Mouse (Mus musculus) left cerebral cortex, postnatal 14 days (tissue): ENCODE results near the gene Psmc2. TPM values are rescaled to one million over a fixed set of nuclear protein-coding genes. Genes with fewer than 3 reads are reported as not detected.

Source experiments
- DNase-seq, 2 experiments: peaks; one replicate each; pipeline ENCODE4 v3.0.0; 2021 to 2022; ENCODE audit warnings: low spot score in 2 of 2, mixed read lengths in 1 of 2
- intact Hi-C: fragments of 180-260 bp; cut with DNase I; formaldehyde crosslinking; loops from one replicate; pipeline ENCODE4 v1.15.1; 2025
- total RNA-seq, 2 experiments: library from RNA; stranded (reverse); gene quantifications; 2 replicates each; pipeline ENCODE4 v1.2.3; 2021

Gene Psmc2
- total RNA-seq, 2 experiments from 2014 or later = 115 to 121 TPM

DNA sequence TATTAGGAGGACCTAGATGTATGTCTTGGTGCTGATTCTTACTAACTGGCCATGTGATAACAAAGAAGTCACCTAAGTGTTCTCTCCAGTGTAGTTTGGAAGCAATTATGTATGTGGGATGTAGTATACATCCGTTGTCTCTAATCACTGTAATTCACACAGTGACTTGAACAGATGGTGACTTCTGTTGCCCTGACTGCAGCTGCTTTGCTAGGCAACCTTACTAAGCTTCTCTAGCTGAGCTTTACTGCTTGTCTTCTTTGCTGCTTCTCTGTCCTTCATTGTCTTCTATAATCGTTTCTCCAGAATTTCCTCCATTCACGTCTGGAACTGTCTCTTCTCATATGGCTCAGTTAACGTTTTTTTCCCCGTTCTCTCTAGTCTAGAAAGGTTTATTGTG is 4.0 kb downstream of the Psmc2 start:
- no peak for DNase-seq
- intact Hi-C loops = loop anchor here (10.0 kb wide), 1 partner anchor 726 kb away; no protein-coding TSS in a partner anchor

- intact Hi-C loops = no loop called here
- DNase-seq = no peak
These were observed 7.1 kb downstream of the Psmc2 start for GRCm38 (mm10) chr5:21792166-21792565.

- DNase-seq = no peak
- intact Hi-C loops = no loop called here
These were observed 17.8 kb downstream of the Psmc2 start for GRCm38 (mm10) chr5:21802907-21803306.

DNA sequence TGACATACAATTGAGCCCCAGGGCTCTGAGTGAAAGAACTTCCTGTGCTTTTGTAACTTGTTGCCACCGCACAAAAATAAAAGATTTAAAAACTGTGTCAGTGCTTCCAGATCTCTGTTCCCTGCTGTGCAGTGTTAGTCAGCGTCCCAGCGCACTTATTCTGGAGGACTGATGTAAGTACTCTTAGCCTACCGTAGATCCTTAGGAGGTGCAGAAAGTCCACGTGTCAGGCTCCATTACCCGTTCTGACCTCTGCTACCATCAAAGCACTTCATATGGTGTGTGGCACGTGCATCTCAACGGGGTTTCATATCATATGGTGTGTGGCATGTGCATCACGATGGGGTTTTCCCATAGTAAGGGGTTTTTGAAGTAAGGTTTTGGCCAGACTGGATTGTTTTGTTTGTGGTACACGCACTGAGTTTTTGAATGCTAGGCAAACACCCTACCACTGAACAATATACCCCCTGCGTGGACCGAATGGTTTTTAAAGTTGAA is 18.7 kb downstream of the Psmc2 start:
- intact Hi-C loops = no loop called here
- no peak for DNase-seq

DNA sequence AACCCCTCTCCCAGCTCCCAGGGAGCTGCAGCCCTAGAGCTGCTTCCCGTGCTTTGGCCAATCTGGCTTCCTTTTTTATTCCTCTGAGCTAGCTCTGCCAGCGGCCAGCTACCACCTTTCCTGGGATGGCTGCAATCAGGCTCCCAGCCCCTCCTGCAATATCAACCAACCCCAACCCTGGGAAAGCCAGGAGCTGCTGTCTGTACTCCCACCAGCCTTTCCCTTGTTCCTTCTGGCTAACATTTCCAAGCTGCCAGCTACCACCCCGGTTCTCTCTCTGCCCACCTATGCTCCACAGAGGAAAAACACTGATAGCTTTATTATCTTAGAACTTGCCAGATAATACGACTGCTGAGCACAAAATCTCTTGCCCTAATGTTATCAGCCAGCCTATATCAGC is 19.8 kb downstream of the Psmc2 start:
- intact Hi-C loops = no loop called here
- no peak for DNase-seq

DNA sequence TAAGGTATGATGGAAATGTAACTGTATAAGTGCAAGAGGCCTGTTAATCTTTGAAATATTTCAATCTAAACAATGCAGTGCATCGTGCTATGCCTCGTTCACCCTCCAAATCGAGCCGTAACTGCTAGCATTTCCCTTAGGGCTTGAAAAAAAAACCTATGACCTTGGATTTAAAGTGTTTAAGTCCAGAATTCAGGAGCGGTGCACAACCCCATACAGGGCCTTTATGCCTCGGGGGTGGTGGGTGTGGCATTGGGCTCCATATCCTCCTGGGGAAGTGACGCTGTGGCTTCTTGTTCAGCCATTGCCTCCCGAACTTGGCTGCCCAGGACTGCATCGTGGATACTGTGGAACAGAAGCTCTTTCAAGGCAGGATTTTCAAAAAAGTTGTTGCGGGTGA is 25.8 kb downstream of the Psmc2 start:
- DNase-seq = no peak
- intact Hi-C loops = no loop called here

GRCm38 (mm10) chr5:21813994-21814393 is 28.9 kb downstream of the Psmc2 start:
- intact Hi-C loops = no loop called here

DNA sequence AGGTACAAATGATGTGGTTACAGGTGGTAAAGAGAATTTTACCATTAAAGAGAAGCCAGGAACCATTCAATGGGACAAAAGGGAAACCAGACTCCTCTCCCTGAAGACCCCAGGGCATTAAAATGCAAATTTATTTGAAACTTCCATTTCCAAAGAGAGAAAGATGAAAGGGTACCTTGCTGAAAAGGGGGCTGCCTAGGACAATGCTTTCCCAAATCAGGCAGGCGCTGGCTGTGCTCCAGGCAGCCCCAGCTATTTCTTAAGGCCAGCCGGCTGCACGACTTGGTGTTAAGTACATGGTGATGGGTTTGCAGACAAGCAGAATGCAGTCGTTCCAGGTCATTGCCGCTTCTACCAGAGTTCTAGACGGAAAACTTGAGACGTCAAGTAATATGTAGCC is 41.3 kb downstream of the Psmc2 start:
- intact Hi-C loops = no loop called here
- DNase-seq = no peak

More at GRCm38 (mm10) chr5:21813994-21814393, 28.9 kb downstream of the Psmc2 start:
- DNase-seq = peak; percentile 49 to 54

DNA sequence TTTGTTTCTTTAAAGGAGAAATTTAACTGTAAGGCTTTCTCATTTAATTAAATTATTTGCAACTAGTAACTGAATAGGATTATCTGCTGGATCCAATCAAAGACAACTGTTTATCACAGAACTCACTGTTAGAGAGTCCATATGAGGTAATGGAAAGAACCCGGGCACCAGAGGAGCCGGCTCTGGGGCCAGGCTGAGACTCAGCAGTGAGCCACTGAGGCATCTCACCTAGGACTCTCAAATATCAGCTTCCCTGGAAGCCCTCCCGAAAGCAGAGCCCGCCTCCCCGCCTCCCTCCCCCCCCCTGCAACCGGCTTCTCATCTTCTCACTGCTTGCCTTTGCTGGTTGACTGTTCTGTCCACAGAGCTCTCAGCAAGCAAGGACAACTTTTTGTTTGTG is 42.6 kb downstream of the Psmc2 start:
- intact Hi-C loops = no loop called here

GRCm38 (mm10) chr5:21828855-21829254 is 43.8 kb downstream of the Psmc2 start:
- peak; percentile 8 to 21 for DNase-seq
- intact Hi-C loops = no loop called here

More for the DNA sequence above, 42.6 kb downstream of the Psmc2 start:
- DNase-seq = no peak

GRCm38 (mm10) chr5:21831761-21832160 is 46.7 kb downstream of the Psmc2 start:
- no peak for DNase-seq

DNA sequence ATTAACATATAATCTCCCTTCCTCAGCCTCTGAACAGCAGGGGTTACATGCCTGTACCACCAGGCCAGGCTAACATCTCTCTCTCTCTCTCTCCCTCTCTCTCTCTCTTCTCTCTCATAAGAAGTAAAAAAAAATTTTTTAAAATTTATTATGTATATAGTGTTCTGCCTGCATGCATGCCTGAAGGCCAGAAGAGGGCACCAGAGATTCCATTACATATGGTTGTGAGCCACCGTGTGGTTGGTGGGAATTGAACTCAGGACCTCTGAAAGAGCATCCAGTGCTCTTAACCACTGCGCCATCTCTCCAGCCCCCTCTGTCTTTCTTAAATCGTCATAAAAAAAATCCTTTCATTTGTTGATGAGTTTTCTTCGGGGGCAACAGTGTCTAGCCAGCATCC is 59.6 kb downstream of the Psmc2 start:
- DNase-seq = no peak
- intact Hi-C loops = no loop called here

More at GRCm38 (mm10) chr5:21831761-21832160, 46.7 kb downstream of the Psmc2 start:
- intact Hi-C loops = no loop called here

GRCm38 (mm10) chr5:21846616-21847290 is 61.7 kb downstream of the Psmc2 start:
- intact Hi-C loops = no loop called here

DNA sequence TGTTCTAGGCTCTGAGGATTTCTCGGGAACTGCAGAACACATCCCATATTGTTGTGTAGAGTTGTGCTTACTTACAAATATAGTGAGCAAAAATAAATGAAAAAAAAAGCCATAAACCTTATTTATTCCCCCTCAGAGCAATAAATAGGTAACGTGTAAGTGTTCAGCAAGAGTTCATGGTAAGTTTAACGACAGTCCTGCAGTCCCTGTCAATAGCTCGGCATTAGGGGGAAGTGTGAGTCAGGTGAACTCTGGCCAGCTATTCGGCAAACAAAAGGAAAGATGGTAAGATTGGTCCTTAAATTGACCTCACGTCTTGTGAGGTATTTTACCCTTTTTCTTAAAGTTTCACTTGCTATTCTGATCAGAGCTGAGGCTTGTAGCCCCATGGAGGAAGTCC is 62.4 kb downstream of the Psmc2 start:
- no peak for DNase-seq
- intact Hi-C loops = no loop called here

More at GRCm38 (mm10) chr5:21846616-21847290, 61.7 kb downstream of the Psmc2 start:
- DNase-seq = no peak

- intact Hi-C loops = no loop called here
- peak in 1 of 2 experiments; percentile 18 for DNase-seq
These were observed 66.7 kb downstream of the Psmc2 start for GRCm38 (mm10) chr5:21851679-21852340.

Other genes starting within 250 kb of the Psmc2 start
- gene Lrrc17, start 241.7 kb upstream of the Psmc2 start, total RNA-seq = under 1 TPM; 0.55 to 0.64 TPM
- gene Fbxl13, start 139.6 kb upstream of the Psmc2 start, total RNA-seq = under 1 TPM; 0.33 to 0.36 TPM
- 10 to 100 TPM; 20.4 to 22.1 TPM for gene Armc10, start 139.5 kb upstream of the Psmc2 start, total RNA-seq
- gene Napepld, start 83.9 kb upstream of the Psmc2 start, total RNA-seq = 1 to 10 TPM; 8.6 to 9.0 TPM
- 10 to 100 TPM; 68.6 to 69.7 TPM for gene Pmpcb, start 48.1 kb upstream of the Psmc2 start, total RNA-seq
- gene Dnajc2, start within 50 bp of the Psmc2 start, total RNA-seq = 10 to 100 TPM; 33.7 to 34.6 TPM
- gene Slc26a5, start 80.3 kb downstream of the Psmc2 start, total RNA-seq = under 1 TPM in 1 of 2 experiments, not detected in 1; 0.70 TPM